11 mouse cellular contexts compared by ENCODE assay signal in the genomic region with DNA sequence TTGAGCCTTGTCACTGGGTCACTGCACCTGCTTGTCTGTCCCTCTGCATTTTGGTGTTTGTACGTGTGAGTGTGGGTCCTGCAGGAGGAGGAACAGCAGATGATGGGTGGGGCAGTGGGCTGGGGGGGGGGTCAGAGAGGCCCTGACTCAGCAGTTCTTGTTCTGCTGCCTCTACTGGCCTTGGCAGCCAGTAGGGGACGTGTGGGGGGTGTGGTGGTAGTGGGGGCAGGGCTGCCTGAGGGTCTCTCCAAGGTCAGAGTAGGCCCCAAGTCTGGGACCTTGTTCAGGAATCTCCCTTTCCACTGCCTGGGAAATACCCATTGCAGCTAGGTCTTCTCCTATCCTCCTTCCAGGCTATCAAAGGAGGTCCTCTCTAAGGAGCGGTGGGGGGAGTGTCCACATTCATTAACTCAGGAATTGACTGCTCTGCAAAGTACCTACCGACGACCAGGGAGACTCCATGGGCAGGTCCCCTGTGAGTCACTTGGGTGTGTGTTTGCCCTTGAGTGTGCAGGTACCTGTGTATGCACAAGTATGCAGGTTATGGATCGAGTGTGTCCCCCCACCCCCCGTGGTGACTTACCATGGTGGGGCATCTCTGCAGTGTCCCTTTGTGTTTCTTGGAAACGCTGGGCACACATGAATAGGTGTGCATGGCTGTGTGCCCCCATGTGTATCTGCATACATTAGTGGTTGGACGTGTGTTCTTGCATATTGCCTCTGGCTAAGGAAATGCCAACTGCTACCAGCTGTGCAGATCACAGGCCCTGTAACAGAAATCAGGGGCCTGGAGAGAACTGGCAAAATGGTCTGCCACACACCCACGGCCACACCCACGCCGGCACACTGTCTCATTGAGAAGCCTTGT. TPM values are rescaled to one million over a fixed set of nuclear protein-coding genes. Genes with fewer than 3 reads are reported as not detected.
DNase-seq lines count a peak whose midpoint lies in the region; ATAC-seq and TF ChIP-seq lines count a peak whose summit lies in the region.
"Had no signal": no experiment of that assay in that cellular context is flagged by ENCODE, and none has a peak within 500 bp of the region (broad histone marks: within the 10 kb centered on the region; RNA-seq: fewer than 3 reads in every experiment).

No protein-coding gene starts in this region.

- H3K36me3 ChIP-seq in forebrain, postnatal 0 days (ENCODE audit: insufficient read depth): no peaks in the 10 kb centered on the region; the same call in 1 of the 2 replicates
- H3K36me3 ChIP-seq in midbrain, embryonic 12.5 days: no peaks in the 10 kb centered on the region
- H3K36me3 ChIP-seq: heart, embryonic 12.5 days; liver, embryonic 13.5 days had no signal

- no peak for ATAC-seq in forebrain, postnatal 0 days
- no peak for ATAC-seq in midbrain, embryonic 12.5 days (ENCODE audit: low FRiP score, low read depth)

- H3K9ac ChIP-seq in forebrain, postnatal 0 days: peak overlapping the region; percentile 28; the same call in 1 of the 2 replicates
- peak overlapping the region; percentile 3; the same call in 1 of the 2 replicates for H3K9ac ChIP-seq in midbrain, embryonic 12.5 days (replicated peaks)
- H3K9ac ChIP-seq: heart, embryonic 12.5 days; liver, embryonic 13.5 days had no signal

- no peaks in the 10 kb centered on the region for H3K27me3 ChIP-seq in forebrain, postnatal 0 days (ENCODE audit: insufficient read depth, low read length)
- peaks cover 38% of the 10 kb centered on the region for H3K27me3 ChIP-seq in midbrain, embryonic 12.5 days

- 60% methylated on average over 12 of the region's 12 CpGs for WGBS in forebrain, postnatal 0 days
- WGBS in midbrain, embryonic 12.5 days: 68% methylated on average over 12 of the region's 12 CpGs

- peak overlapping the region; percentile 76; the same call in 1 of the 2 replicates for H3K4me2 ChIP-seq in forebrain, postnatal 0 days (ENCODE audit: low read depth)
- H3K4me2 ChIP-seq in midbrain, embryonic 12.5 days (replicated peaks): peak overlapping the region; percentile 87

- DNase-seq in retina, postnatal 1 day: peak; percentile 11
- no peak for DNase-seq in retina, embryonic 14.5 days (ENCODE audit: low spot score)
- no peak for DNase-seq in forebrain, postnatal 0 days
- DNase-seq in testis, postnatal 10 days (ENCODE audit: low spot score): no peak
- DNase-seq in frontal cortex, postnatal 36 days (ENCODE audit: low spot score in 2 of 2): no peak
- DNase-seq in left cerebral cortex, adult 9 months (ENCODE audit: low spot score in 2 of 2): no peak

- H3K27ac ChIP-seq in forebrain, postnatal 0 days (ENCODE audit: low read depth, low read length): peak overlapping the region; percentile 97
- H3K27ac ChIP-seq in midbrain, embryonic 12.5 days (replicated peaks): peak overlapping the region; percentile 87
- H3K27ac ChIP-seq: left cerebral cortex, adult 2 months; liver, embryonic 13.5 days had no signal

- H3K4me1 ChIP-seq in forebrain, postnatal 0 days (ENCODE audit: insufficient read depth): peaks cover 48% of the 10 kb centered on the region
- peaks cover 72% of the 10 kb centered on the region for H3K4me1 ChIP-seq in midbrain, embryonic 12.5 days

- no peak overlapping the region for H3K4me3 ChIP-seq in forebrain, postnatal 0 days (ENCODE audit: low read depth, low read length)
- H3K4me3 ChIP-seq in midbrain, embryonic 12.5 days: no peak overlapping the region
- H3K4me3 ChIP-seq: myocyte had no signal

- TF ChIP-seq CTCF in forebrain, postnatal 0 days (IDR thresholded peaks at IDR 0.05; ENCODE audit: low read depth): no peak

- no peaks in the 10 kb centered on the region for H3K9me3 ChIP-seq in forebrain, postnatal 0 days (ENCODE audit: low read length)
- H3K9me3 ChIP-seq in midbrain, embryonic 12.5 days: no peaks in the 10 kb centered on the region
- H3K9me3 ChIP-seq: heart, embryonic 12.5 days; liver, embryonic 13.5 days had no signal

RNA-seq across cellular contexts. Expression of a gene that starts 1.4 kb away (rescaled TPM):
- total RNA-seq in forebrain, postnatal 0 days (2014; rRNA removed): 213 and 256 TPM in 2 replicates
- 45.1 and 49.4 TPM in 2 replicates for polyA plus RNA-seq in forebrain, postnatal 0 days (2015; fragmentation: Nextera tagmentation; extraction: Ambion mirVana)
- polyA plus RNA-seq in midbrain, embryonic 12.5 days (2016; fragmentation: Nextera tagmentation; extraction: Ambion mirVana): 16.0 and 22.5 TPM in 2 replicates

RNA-seq across cellular contexts. Expression of a gene that starts 18.0 kb away (rescaled TPM):
- 125 and 170 TPM in 2 replicates for total RNA-seq in forebrain, postnatal 0 days (2014; rRNA removed)
- polyA plus RNA-seq in forebrain, postnatal 0 days (2015; fragmentation: Nextera tagmentation; extraction: Ambion mirVana): 130 and 150 TPM in 2 replicates
- 21.5 and 21.6 TPM in 2 replicates for polyA plus RNA-seq in midbrain, embryonic 12.5 days (2016; fragmentation: Nextera tagmentation; extraction: Ambion mirVana)

RNA-seq across cellular contexts. Expression of a gene that starts 32.9 kb away (rescaled TPM):
- 6.2 and 8.8 TPM in 2 replicates for total RNA-seq in forebrain, postnatal 0 days (2014; rRNA removed)
- 4.7 and 7.6 TPM in 2 replicates for polyA plus RNA-seq in forebrain, postnatal 0 days (2015; fragmentation: Nextera tagmentation; extraction: Ambion mirVana)
- 2.3 and 2.7 TPM in 2 replicates for polyA plus RNA-seq in midbrain, embryonic 12.5 days (2016; fragmentation: Nextera tagmentation; extraction: Ambion mirVana)

RNA-seq across cellular contexts. Expression of a gene that starts 53.6 kb away (rescaled TPM):
- total RNA-seq in forebrain, postnatal 0 days (2014; rRNA removed): 70.0 and 113 TPM in 2 replicates
- polyA plus RNA-seq in forebrain, postnatal 0 days (2015; fragmentation: Nextera tagmentation; extraction: Ambion mirVana): 89.7 and 102 TPM in 2 replicates
- 193 and 205 TPM in 2 replicates for polyA plus RNA-seq in midbrain, embryonic 12.5 days (2016; fragmentation: Nextera tagmentation; extraction: Ambion mirVana)
